Mouse (Mus musculus) embryonic fibroblast, embryonic 13.5 days (primary cell): ENCODE measurements around the gene Rhox4e.
"Not testable (repeated sequence)": the region's sequence is repeated elsewhere in the genome, so short reads cannot be mapped to it uniquely, and the experiment has no call there.

ENCODE experiments used
- CTCF ChIP-seq: IDR thresholded peaks from 2 replicates; pipeline ENCODE4 v1.5.1; 2011; ENCODE audit warnings: mild to moderate bottlenecking, control low read depth, low read length, moderate library complexity, borderline replicate concordance; ENCODE audit not compliant: insufficient read depth
- POLR2A ChIP-seq: IDR thresholded peaks from 2 replicates; pipeline ENCODE4 v1.6.1; 2011; ENCODE audit warnings: low read depth, mild to moderate bottlenecking, control low read depth, low read length, moderate library complexity

GRCm38 (mm10) chrX:37514059-37514458 is 43.2 kb upstream of the Rhox4e start, which contains the start of gene Rhox4d:
- TF ChIP-seq POLR2A, CTCF: not testable (repeated sequence)
